Mouse (Mus musculus): ENCODE measurements around the gene Fam92b. TPM values are rescaled to one million over a fixed set of nuclear protein-coding genes. Genes with fewer than 3 reads are reported as not detected.
A peak's percentile ranks its signal among the peaks of the same experiment; 100 is the strongest.

The Fam92b gene
- polyA plus RNA-seq, 1 experiment from 2014 or later: not detected

DNA sequence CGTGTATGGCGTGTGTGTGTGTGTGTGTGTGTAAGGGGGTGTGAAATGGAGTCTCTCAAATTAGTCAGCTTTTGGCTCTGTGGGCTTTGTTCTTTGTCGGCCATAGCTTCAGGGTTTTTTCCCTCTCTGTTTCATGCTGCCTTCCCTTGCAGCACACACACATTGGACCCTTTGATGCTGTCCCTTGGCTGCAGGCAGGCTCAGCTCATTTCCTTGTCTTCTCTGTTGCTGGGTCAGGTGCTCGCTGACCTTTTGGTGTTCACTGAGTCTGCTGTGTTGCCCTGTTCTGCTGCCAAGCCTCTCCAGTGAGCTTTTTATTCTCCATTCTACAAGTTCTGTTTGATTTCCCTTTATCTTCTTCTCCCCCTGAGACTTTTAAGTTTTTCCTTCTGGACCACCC is 47.7 kb downstream of the Fam92b start:
- Histone ChIP-seq H3K4me1 (peaks cover 58% of the 10 kb centered on the region), H3K4me2 (no peak overlapping the region), H3K9ac (0 out of 2 replicates have a peak overlapping the region, but pooled peaks have one; percentile 38), H3K4me3 (no peak overlapping the region), H3K36me3 (0 out of 2 replicates have a peak, but pooled peaks cover 6% of the 10 kb centered on the region), H3K27me3 (replicated peaks) (no peaks in the 10 kb centered on the region), H3K9me3 (no peaks in the 10 kb centered on the region), H3K27ac (replicated peaks) (peak overlapping the region; percentile 41)
- ATAC-seq (ENCODE audit: extremely low read depth, insufficient number of reproducible peaks, low FRiP score, low TSS enrichment): no peak
- WGBS: 63% methylated on average over 4 of the region's 4 CpGs

DNA sequence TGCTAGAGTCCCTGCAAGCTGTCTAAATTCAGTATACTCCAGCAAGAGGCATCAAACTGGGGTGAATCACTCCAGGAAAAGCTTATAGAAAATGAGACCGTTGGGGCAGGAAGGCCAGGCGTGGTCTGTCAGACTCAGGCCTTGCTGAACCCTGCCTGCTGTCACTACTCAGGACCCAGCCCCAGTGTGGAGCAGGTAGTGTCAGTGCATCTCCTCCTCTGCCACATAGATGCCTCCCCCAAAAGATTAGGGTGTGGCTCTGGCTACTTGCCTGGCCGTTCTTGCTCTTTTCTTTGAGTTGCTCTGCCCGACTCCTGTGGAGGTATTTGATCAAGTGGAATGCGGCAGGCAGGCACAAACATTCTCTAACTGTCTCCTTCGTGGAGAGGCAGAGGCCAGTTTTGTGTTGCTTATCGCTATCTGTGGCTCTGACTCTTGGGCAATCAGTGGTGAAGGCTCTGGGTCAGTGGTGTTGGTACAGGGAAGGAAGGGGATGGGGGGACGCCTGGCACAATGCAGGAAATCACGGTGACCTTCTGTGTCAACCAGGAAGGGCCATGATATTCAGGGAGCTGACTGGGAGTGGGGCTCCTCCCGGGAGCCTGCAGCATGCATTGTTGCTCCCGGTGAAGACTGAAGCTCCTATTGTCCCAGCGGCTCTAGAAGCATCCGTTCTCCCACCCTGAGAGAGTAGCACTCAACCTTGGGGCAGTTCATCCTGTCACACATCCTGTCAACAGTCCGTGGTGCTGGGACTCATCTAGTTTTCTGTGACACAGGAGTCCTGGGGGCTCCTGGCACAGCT is 50.7 kb downstream of the Fam92b start:
- H3K4me1 ChIP-seq: peaks cover 83% of the 10 kb centered on the region
- no peaks in the 10 kb centered on the region for H3K27me3 ChIP-seq (replicated peaks)
- no peak for ATAC-seq (ENCODE audit: extremely low read depth, insufficient number of reproducible peaks, low FRiP score, low TSS enrichment)
- 0 out of 2 replicates have a peak, but pooled peaks cover 4% of the 10 kb centered on the region for H3K36me3 ChIP-seq
- peak overlapping the region; percentile 41 for H3K9ac ChIP-seq
- H3K9me3 ChIP-seq: no peaks in the 10 kb centered on the region
- peak overlapping the region; percentile 35 for H3K4me2 ChIP-seq
- peak overlapping the region; percentile 82 for H3K27ac ChIP-seq (replicated peaks)
- no peak overlapping the region for H3K4me3 ChIP-seq
- 12% methylated on average over 14 of the region's 14 CpGs for WGBS

DNA sequence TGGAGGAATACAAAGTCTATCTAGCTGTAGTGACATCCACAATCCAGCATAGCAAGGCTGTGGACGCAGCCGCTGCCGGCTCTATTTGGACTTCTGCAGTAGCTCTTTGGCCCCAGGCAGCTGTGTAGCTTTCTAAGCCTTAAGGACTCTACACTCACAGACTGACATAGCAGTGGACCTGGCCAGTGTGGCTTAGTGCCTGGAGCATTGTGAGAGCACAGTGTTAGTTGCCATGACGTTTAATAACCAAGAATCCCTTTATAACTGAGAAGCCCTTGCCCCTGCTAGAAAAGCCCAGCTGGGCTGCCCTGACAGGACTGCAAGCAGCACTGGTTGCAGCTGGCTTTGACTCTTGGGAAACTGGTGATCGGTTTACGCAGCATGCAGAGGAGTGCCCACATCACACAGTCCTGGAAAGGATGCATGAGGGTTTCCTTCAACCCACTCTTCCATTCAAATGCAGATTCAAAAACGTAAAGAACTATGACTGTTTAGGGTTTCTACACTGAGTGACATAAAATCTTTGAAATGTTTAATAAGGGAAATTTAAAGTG is 52.4 kb downstream of the Fam92b start:
- Histone ChIP-seq H3K36me3 (0 out of 2 replicates have a peak, but pooled peaks cover 4% of the 10 kb centered on the region), H3K27me3 (replicated peaks) (no peaks in the 10 kb centered on the region), H3K9me3 (no peaks in the 10 kb centered on the region), H3K4me3 (no peak overlapping the region), H3K4me1 (peaks cover 87% of the 10 kb centered on the region), H3K27ac (replicated peaks) (peak overlapping the region; percentile 55), H3K9ac (no peak overlapping the region), H3K4me2 (no peak overlapping the region)
- 63% methylated on average over 7 of the region's 7 CpGs for WGBS
- ATAC-seq (ENCODE audit: extremely low read depth, insufficient number of reproducible peaks, low FRiP score, low TSS enrichment): no peak

DNA sequence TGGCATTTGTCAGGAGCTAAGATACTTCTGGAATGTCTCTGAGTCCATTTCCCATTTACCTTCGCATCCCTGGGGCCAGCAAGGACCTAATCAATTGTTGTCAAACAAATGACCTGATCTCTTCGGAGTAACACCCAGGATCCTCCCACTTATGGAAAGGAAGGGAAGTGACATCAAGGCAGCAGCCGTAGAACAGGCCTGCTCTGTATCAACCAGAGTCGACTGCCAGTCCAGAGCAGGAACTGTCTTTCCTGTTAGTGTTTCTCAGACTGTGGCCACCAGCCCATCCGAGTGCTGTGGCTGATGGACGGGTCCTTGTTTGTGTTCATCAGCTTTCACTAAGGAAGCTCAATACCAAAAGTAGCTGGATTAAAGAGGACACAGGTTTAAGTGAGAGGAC is 53.0 kb downstream of the Fam92b start:
- peaks cover 87% of the 10 kb centered on the region for H3K4me1 ChIP-seq
- peak overlapping the region; percentile 55 for H3K27ac ChIP-seq (replicated peaks)
- ATAC-seq (ENCODE audit: extremely low read depth, insufficient number of reproducible peaks, low FRiP score, low TSS enrichment): no peak

DNA sequence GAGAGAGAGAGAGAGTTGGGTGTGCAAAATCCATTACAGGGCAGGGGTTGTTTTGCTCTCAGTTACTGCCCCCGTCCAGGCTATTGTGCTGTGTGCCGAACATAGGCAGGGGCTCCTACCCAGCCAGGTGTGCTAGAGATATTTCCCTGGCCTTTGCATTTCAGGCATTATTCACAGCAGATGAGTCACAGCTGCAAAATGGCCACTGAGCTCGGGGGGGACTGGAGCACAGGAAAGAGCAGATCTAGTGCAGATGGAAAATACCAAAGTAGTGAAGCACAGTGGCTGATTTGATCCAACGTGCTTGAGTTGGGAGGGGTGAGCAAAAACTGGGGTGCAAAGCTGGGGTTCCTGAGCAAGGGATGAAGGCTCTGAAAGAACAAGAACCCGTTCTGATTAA is 56.3 kb downstream of the Fam92b start:
- Histone ChIP-seq H3K27me3 (replicated peaks) (peaks cover 9% of the 10 kb centered on the region; the same call in 1 of the 2 replicates), H3K36me3 (no peaks in the 10 kb centered on the region; the same call in 1 of the 2 replicates), H3K9ac (peak overlapping the region; percentile 65), H3K27ac (replicated peaks) (peak overlapping the region; percentile 89), H3K4me1 (peaks cover 89% of the 10 kb centered on the region), H3K9me3 (no peaks in the 10 kb centered on the region), H3K4me3 (no peak overlapping the region), H3K4me2 (peak overlapping the region; percentile 52)
- ATAC-seq (ENCODE audit: extremely low read depth, insufficient number of reproducible peaks, low FRiP score, low TSS enrichment): no peak
- 35% methylated on average over 5 of the region's 5 CpGs for WGBS

More for the DNA sequence above, 53.0 kb downstream of the Fam92b start:
- H3K4me2 ChIP-seq: no peak overlapping the region
- 14% methylated on average over 6 of the region's 6 CpGs for WGBS
- H3K4me3 ChIP-seq: no peak overlapping the region
- 0 out of 2 replicates have a peak overlapping the region, but pooled peaks have one; percentile 1 for H3K9ac ChIP-seq
- 0 out of 2 replicates have a peak, but pooled peaks cover 4% of the 10 kb centered on the region for H3K36me3 ChIP-seq
- H3K9me3 ChIP-seq: no peaks in the 10 kb centered on the region
- H3K27me3 ChIP-seq (replicated peaks): no peaks in the 10 kb centered on the region

DNA sequence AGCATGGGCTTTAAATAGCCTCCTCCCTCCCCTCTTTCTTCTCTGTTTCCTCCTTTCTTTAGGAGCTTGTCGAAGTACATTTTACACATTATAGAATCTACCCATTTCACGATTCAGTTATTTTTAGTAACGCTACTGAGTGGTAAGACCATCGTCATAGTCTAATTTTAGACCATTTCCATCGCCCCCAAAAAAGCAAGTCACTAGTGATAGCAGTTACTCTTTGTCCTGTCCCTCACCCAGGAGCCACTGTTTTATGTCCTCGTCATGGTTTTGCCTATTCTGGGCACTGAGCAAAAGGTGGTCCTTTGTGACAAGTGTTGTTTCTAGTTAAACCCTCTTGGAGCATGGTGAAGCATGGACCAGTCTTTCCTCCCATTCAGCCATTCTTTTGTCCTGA is 57.3 kb downstream of the Fam92b start:
- WGBS: 21% methylated on average over 6 of the region's 6 CpGs
- peak overlapping the region; percentile 89 for H3K27ac ChIP-seq (replicated peaks)
- no peak overlapping the region for H3K4me3 ChIP-seq
- no peaks in the 10 kb centered on the region for H3K9me3 ChIP-seq
- ATAC-seq (ENCODE audit: extremely low read depth, insufficient number of reproducible peaks, low FRiP score, low TSS enrichment): peak; percentile 43; the same call in 1 of the 2 replicates
- peak overlapping the region; percentile 52 for H3K4me2 ChIP-seq
- peak overlapping the region; percentile 65 for H3K9ac ChIP-seq
- H3K36me3 ChIP-seq: no peaks in the 10 kb centered on the region; the same call in 1 of the 2 replicates
- H3K4me1 ChIP-seq: peaks cover 83% of the 10 kb centered on the region
- H3K27me3 ChIP-seq (replicated peaks): peaks cover 20% of the 10 kb centered on the region

DNA sequence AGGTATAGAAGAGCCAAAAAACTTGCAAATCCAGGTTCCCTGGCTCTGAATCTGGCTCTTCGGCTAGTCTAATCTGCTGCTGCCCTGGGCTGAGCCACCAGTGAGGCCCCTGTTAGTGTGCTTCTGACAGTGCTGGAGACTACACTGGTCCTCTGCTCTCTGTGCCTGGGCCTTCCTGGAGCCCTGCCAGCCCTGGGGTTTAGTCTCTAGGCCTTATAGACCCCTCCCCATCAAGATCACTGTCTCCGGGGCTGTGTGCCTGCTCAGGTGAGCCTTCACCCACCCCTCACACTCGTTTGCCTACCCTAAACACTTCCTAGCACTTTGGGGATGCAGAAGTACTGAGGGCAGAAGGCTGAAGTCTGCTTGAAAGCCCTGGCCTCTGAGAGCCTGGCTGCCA is 57.8 kb downstream of the Fam92b start:
- Histone ChIP-seq H3K36me3 (no peaks in the 10 kb centered on the region; the same call in 1 of the 2 replicates), H3K4me3 (no peak overlapping the region), H3K27ac (replicated peaks) (peak overlapping the region; percentile 89), H3K4me2 (peak overlapping the region; percentile 52), H3K9ac (peak overlapping the region; percentile 65), H3K27me3 (replicated peaks) (peaks cover 25% of the 10 kb centered on the region), H3K4me1 (peaks cover 83% of the 10 kb centered on the region), H3K9me3 (no peaks in the 10 kb centered on the region)
- 41% methylated on average over 3 of the region's 3 CpGs for WGBS
- ATAC-seq (ENCODE audit: extremely low read depth, insufficient number of reproducible peaks, low FRiP score, low TSS enrichment): no peak

DNA sequence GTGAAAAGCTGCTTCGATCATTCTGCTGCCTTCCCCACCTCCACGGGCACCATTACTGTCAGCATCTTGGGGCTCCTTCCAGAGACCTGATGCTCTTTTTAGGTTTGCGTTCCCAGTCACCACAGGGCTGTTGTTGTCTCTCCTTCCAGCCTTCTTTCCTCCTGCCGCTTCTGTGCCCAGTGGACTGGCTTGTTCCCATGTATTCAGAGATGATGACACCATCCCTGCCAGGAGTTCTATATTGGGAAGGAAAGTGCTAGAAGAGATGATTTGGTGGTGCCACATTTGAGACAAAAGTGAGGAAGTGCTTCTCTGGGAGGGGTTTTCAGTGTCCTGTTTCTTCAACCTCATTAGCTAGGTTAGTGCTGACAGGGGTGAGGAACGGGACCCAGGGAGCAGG is 58.4 kb downstream of the Fam92b start:
- Histone ChIP-seq H3K27me3 (replicated peaks) (peaks cover 26% of the 10 kb centered on the region), H3K9ac (peak overlapping the region; percentile 65; the same call in 1 of the 2 replicates), H3K4me2 (no peak overlapping the region), H3K9me3 (no peaks in the 10 kb centered on the region), H3K36me3 (no peaks in the 10 kb centered on the region; the same call in 1 of the 2 replicates), H3K27ac (replicated peaks) (peak overlapping the region; percentile 89), H3K4me3 (no peak overlapping the region), H3K4me1 (peaks cover 80% of the 10 kb centered on the region)
- no peak for ATAC-seq (ENCODE audit: extremely low read depth, insufficient number of reproducible peaks, low FRiP score, low TSS enrichment)
- WGBS: 77% methylated on average over 5 of the region's 5 CpGs

DNA sequence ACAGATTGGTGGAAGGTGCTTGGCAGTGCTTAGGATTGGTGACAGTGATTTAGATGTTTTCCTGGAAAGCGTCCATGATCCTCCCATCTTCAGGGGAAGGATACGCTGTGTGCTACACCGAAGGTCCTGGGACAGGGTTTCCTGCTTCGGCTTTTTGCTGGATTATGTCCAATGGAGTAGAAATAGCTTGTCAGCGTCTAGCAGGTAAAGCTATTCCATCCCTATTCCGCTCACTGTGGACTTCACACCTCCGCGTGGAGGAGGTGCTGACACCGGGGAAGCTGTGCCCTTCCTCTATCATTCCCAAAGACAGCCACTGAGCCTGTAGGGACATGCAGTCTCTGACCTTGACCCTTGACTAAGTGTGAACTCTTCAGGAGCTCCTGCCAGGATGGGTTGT is 59.1 kb downstream of the Fam92b start:
- H3K4me2 ChIP-seq: no peak overlapping the region
- ATAC-seq (ENCODE audit: extremely low read depth, insufficient number of reproducible peaks, low FRiP score, low TSS enrichment): no peak
- H3K27me3 ChIP-seq (replicated peaks): peaks cover 26% of the 10 kb centered on the region
- H3K9ac ChIP-seq: no peak overlapping the region
- no peaks in the 10 kb centered on the region for H3K9me3 ChIP-seq
- no peak overlapping the region for H3K27ac ChIP-seq (replicated peaks)
- WGBS: 56% methylated on average over 9 of the region's 9 CpGs
- peaks cover 77% of the 10 kb centered on the region for H3K4me1 ChIP-seq
- no peaks in the 10 kb centered on the region; the same call in 1 of the 2 replicates for H3K36me3 ChIP-seq
- no peak overlapping the region for H3K4me3 ChIP-seq

DNA sequence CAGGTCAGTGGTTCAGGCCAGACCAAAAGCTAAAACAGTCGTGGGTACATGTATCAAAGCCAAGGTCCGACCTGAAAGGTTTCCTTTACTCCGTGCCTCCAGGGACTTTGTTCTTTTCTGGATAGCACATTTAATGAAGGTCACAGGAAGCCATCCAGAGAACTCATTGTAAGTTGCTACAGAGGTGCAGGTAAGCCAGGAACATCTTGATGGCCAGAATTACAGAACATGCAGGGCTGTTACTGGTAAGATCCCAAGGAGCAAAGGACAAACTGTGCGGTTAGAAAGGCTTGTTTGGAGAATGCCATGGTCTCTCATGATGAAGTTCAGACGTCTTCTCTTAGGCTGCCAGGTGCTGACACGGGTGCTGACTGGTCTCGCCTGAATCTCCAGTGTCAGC is 60.7 kb downstream of the Fam92b start:
- Histone ChIP-seq H3K4me2 (no peak overlapping the region), H3K27me3 (replicated peaks) (peaks cover 26% of the 10 kb centered on the region), H3K36me3 (no peaks in the 10 kb centered on the region; the same call in 1 of the 2 replicates), H3K27ac (replicated peaks) (no peak overlapping the region), H3K4me3 (no peak overlapping the region), H3K9ac (no peak overlapping the region), H3K4me1 (peaks cover 71% of the 10 kb centered on the region), H3K9me3 (no peaks in the 10 kb centered on the region)
- no peak for ATAC-seq (ENCODE audit: extremely low read depth, insufficient number of reproducible peaks, low FRiP score, low TSS enrichment)
- WGBS: 65% methylated on average over 7 of the region's 7 CpGs

All from heart, embryonic 13.5 days (tissue).